Mouse (Mus musculus): ENCODE data around the gene Kptn.

DNA sequence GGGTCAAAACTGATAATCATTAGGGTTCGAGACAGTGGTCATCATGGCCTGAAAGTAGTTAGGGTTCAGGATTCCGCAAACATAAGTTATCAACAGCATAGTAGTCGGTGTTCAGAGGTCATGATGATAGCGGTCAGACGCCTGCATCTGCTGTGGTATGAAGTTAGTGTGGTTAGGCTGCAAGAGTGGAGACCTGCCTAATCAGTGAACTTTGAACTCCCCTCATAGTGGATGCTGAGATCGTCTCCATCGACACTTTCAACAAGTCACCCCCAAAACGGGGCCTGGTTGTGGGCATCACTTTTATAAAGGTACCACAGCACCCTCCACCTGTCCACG, 536 bp downstream of the Kptn start:
- TF ChIP-seq CTCF (conservative IDR thresholded peaks at IDR 0.05; ENCODE audit: insufficient read depth, insufficient read length, low read depth, low read length) (no peak), POLR2A (IDR thresholded peaks at IDR 0.05; ENCODE audit: low read depth, low read length) (no peak)
